Mouse (Mus musculus) cortical plate, adult 2 months (tissue): ENCODE measurements around the gene Padi4.

ENCODE experiments used
- CTCF ChIP-seq: fragments of 200-500 bp; IDR thresholded peaks from 2 replicates; pipeline ENCODE4 v1.5.1; 2011; ENCODE audit warnings: mild to moderate bottlenecking, control low read depth, low read length; ENCODE audit not compliant: insufficient read depth; ENCODE audit errors: extremely low read depth
- POLR2A ChIP-seq: fragments of 200-500 bp; IDR thresholded peaks from 2 replicates; pipeline ENCODE4 v1.6.1; 2011; ENCODE audit warnings: mild to moderate bottlenecking, low read length, control low read depth; ENCODE audit not compliant: insufficient read depth; ENCODE audit errors: extremely low read depth

DNA sequence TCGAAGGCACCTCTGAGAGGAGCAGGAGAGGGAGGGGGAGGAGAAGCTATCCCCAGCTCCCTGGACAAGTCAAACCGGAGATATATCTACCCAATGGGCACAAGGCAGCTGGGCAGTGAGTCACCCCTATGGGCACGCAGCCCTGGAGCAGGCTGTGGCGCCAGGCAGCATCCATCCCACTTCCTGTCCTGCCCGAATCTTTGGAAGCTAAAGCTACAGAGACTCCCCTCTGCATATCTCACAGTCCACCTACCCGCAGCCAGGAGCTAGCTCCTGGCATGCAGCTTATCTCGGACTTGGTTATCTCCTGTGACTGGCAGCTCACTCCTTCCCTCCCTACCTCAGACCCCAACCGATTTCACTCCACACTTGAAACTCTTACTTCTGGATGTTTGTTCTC is 35.1 kb upstream of the Padi4 start:
- TF ChIP-seq POLR2A (no peak), CTCF (no peak)
